Mouse (Mus musculus) ES-E14 (cell line): ENCODE results near the gene Kcnd2.

Experiments used
- HCFC1 ChIP-seq: IDR thresholded peaks from 2 replicates; pipeline ENCODE4 v1.6.1; 2012; ENCODE audit warnings: low read length, inconsistent platforms, borderline replicate concordance; ENCODE audit not compliant: insufficient read depth
- ZNF384 ChIP-seq: IDR thresholded peaks from 2 replicates; pipeline ENCODE4 v1.6.1; 2012; ENCODE audit warnings: low read depth, low read length, inconsistent platforms

DNA sequence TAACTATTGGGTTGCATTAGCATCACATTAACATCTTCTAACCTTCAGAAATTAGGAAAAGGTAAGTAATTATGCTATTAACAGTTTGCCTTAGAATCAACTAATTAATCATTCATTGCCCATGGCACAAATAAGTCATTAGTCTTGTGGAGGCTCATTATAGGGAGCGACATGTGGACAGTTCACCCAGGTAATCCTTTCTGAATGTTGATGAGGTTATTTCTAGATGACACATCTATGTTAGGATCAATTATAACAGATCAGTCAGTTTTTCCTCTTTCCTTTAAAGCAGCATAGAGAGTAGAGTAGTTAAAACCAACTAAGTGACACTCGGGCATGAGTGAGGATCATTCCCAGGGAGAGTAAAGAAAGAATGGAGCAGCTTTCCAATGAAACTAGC, 267.4 kb downstream of the Kcnd2 start:
- no peak for TF ChIP-seq ZNF384
- TF ChIP-seq HCFC1 = no peak
